Mouse (Mus musculus) heart, adult 2 months (tissue): ENCODE results near the gene C130026I21Rik. TPM values are rescaled to one million over a fixed set of nuclear protein-coding genes. Genes with fewer than 3 reads are reported as not detected.
"Not testable (repeated sequence)": the region's sequence is repeated elsewhere in the genome, so short reads cannot be mapped to it uniquely, and the experiment has no call there.

Experiments
- DNase-seq, 2 experiments: peaks; one replicate each; pipeline ENCODE4 v3.0.0; 2021
- H3K27ac ChIP-seq: fragments of 200-600 bp; 2 replicates; pipeline ENCODE4 v1.8.1; 2022
- H3K27me3 ChIP-seq: fragments of 200-500 bp; 2 replicates; pipeline ENCODE4 v1.6.1; 2012; ENCODE audit warnings: mild to moderate bottlenecking, low read length, inconsistent platforms, mixed read lengths; ENCODE audit not compliant: control insufficient read depth, insufficient read depth
- H3K36me3 ChIP-seq: fragments of 200-500 bp; 2 replicates; pipeline ENCODE4 v1.6.1; 2012; ENCODE audit warnings: low read length, inconsistent platforms; ENCODE audit not compliant: control insufficient read depth, insufficient read depth
- H3K4me1 ChIP-seq: fragments of 200-500 bp; 2 replicates; pipeline ENCODE4 v1.6.1; 2011; ENCODE audit warnings: low read length; ENCODE audit not compliant: control insufficient read depth, insufficient read depth
- H3K4me3 ChIP-seq: fragments of 200-600 bp; 2 replicates; pipeline ENCODE4 v1.8.1; 2022
- H3K79me2 ChIP-seq: fragments of 200-500 bp; replicated peaks from 2 replicates; pipeline ENCODE4 v1.6.1; 2012; ENCODE audit warnings: mild to moderate bottlenecking, inconsistent platforms, low read length, moderate library complexity, mixed read lengths; ENCODE audit not compliant: control insufficient read depth, insufficient read depth
- H3K9ac ChIP-seq: fragments of 200-500 bp; 2 replicates; pipeline ENCODE4 v1.6.1; 2012; ENCODE audit warnings: low read depth, mild to moderate bottlenecking, control low read depth, inconsistent platforms, low read length, mixed read lengths
- CTCF ChIP-seq: fragments of 200-600 bp; IDR thresholded peaks from 2 replicates; pipeline ENCODE4 v1.8.1; 2022; ENCODE audit warnings: antibody characterized with exemption, mild to moderate bottlenecking, moderate library complexity
- WGBS: fragments of 180-500 bp; shearing (Covaris S2); methylation state at CpG from one replicate; pipeline ENCODE4 v1.1.7; 2018; 5-methylcytosine and 5-hydroxymethylcytosine counted together
- intact Hi-C: fragments of 180-260 bp; cut with DNase I; formaldehyde crosslinking; loops from one replicate; pipeline ENCODE4 v1.15.1; 2025
- polyA plus RNA-seq: library from polyadenylated mRNA; depleted of rRNA; stranded (reverse); fragments of >200 nt; gene quantifications from 2 replicates; pipeline ENCODE4 v1.2.3, GENCODE M21; 2012
- total RNA-seq, 2 experiments: library from RNA; stranded (reverse); gene quantifications; 2 replicates each; pipeline ENCODE4 v1.2.3; 2021

Gene C130026I21Rik
- total and polyA plus RNA-seq, 3 experiments = 0.80 to 0.84 TPM; not detected in 1

DNA sequence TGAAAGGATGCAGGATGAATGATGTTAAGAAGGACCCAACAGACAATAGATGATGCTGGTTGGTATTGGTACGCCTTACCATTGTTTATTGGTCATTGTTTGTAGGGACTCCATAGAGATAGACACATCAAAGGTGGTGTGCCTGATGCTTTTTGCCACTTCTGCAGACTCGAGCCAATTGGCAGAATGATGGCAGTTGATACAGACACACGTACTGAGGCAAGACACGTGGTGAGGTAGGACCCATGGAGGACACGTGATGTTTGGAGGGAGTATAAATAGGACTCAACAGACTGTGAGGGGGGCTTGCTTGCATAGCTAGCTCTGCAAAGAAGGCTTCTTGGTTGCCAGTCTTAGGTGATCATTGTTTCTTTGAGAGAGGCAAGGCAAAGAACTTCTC is 115.2 kb downstream of the C130026I21Rik start:
- H3K9ac ChIP-seq, DNase-seq, H3K27me3 ChIP-seq, H3K4me3 ChIP-seq, H3K4me1 ChIP-seq, H3K27ac ChIP-seq, H3K79me2 ChIP-seq, intact Hi-C loops, H3K36me3 ChIP-seq: not testable (repeated sequence)
- 52% methylated on average over 4 of the region's 5 CpGs for WGBS

DNA sequence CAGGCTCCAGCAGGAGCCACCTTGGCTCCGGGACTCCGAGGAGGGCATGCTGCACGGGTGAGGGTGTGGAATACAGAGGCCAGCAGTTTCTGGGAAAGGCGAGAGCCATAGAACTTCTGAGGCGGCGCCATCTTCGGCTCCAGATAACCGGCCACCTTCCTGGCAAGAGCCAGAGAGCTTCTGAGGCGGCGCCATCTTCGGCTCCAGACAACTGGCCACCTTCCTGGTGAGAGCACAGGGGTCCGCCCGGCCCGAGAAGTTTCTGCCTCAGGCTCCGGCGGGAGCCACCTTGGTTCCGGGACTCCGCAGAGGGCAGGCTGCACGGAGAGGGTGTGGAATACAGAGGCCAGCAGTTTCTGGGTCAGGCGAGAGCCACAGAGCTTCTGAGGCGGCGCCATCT is 136.7 kb downstream of the C130026I21Rik start:
- H3K27me3 ChIP-seq, H3K9ac ChIP-seq, intact Hi-C loops, H3K4me1 ChIP-seq, DNase-seq, H3K4me3 ChIP-seq, H3K36me3 ChIP-seq, H3K79me2 ChIP-seq, H3K27ac ChIP-seq: not testable (repeated sequence)
- 87% methylated on average over 22 of the region's 22 CpGs for WGBS

DNA sequence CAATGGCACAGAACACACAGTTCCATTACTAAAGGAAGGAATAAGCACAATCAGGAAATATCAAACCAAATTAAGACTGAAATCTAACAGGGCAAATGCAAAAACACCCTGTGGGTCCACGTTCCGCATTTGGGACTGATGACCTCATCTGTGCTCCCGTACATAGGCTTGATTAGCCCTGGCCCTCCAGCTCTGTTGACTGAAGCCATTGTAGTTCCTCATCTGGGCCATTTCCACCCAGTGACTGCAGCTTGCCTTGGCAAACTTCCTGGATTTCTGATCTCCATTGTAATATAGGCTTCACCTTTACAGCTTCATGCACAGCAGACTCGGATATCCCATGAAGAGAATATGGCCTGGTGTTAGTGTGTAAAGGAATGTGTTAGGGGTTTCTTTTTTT is 148.5 kb downstream of the C130026I21Rik start:
- H3K4me1 ChIP-seq, intact Hi-C loops: not testable (repeated sequence)
- 75% methylated on average over 4 of the region's 4 CpGs for WGBS

DNA sequence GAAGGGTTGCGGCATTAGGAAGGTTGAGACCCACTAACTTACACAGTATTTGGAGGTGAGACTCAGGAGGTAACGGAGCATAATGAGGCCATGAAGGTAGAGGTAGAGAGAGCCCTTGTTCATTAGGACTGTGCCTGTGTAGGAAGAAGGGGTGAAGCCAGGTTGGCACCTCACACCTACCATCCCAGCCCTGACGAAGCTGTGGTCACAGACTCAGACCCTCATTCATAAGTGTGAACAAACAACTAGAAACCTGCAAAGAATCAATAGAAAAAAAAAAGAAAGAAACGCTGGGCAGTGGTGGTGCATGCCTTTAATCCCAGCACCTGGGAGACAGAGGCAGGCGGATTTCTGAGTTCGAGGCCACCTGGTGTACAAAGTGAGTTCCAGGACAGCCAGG is 152.0 kb downstream of the C130026I21Rik start:
- 70% methylated on average over 5 of the region's 6 CpGs for WGBS
- intact Hi-C loops = not testable (repeated sequence)

More for the DNA sequence above, 148.5 kb downstream of the C130026I21Rik start:
- not testable (repeated sequence) for H3K4me3 ChIP-seq, H3K27me3 ChIP-seq, H3K9ac ChIP-seq, H3K36me3 ChIP-seq, H3K27ac ChIP-seq, H3K79me2 ChIP-seq, DNase-seq

DNA sequence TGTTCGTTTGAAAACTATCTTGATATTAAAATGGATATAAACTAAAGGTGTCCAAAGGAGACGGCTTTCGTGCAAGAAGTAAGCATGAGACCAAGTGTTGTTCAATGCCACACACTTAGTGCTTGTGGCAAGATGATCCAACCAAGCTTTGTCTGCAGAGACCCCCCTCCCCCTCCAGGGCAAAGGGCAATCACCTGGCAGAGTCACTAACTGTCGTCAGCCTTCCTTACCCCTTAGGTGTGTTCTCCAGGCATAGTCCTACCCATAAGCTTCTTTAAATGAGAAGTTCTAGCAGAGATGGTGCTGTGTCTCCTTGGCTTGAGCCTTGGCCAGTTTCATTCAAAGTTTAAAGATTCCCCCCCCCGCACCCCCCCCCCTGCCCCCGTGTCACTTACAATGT is 152.8 kb downstream of the C130026I21Rik start:
- H3K4me1 ChIP-seq, H3K4me3 ChIP-seq, H3K27ac ChIP-seq, H3K36me3 ChIP-seq, H3K79me2 ChIP-seq, H3K27me3 ChIP-seq, H3K9ac ChIP-seq, DNase-seq, intact Hi-C loops: not testable (repeated sequence)
- 42% methylated on average over 4 of the region's 6 CpGs for WGBS

More for the DNA sequence above, 152.0 kb downstream of the C130026I21Rik start:
- not testable (repeated sequence) for H3K79me2 ChIP-seq, H3K9ac ChIP-seq, H3K27me3 ChIP-seq, H3K4me3 ChIP-seq, H3K36me3 ChIP-seq, DNase-seq, H3K27ac ChIP-seq, H3K4me1 ChIP-seq

DNA sequence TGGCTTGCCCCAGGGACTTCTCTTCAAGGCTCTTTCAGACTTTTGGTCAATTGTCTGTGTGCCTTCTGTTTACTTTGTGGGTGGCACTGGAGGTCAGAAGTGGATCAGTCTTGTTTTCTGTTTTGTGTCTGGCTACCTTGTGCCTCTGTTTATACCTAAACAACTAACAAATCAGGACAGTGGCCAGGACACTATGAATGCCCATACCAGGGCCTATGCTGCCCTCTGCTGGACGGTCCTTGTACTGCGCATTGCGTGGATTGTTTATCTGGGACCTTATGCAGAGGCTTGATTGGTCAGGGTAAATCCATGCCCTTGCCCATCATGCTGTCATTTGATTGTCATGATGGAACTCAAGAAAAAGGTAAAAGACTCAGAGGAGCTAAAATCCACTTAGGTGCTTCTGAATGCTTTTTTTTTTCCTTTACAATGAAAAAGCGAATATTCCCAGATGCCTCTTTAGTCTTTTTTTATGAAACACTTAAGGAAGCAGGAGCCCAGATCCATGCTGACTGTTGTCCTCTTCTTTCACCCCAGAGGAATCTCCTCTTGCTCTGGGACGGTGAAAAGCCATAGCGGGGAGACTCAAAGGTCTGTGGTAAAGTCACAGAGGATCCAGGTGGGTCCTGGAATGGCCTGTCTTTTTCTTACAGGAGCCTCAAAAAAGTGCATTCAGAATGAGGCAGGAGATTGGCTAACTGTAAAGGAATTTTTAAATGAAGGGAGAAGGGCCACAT is 155.5 kb downstream of the C130026I21Rik start:
- TF ChIP-seq CTCF = peak; percentile 57
- H3K9ac ChIP-seq, intact Hi-C loops, H3K27ac ChIP-seq, H3K36me3 ChIP-seq, H3K27me3 ChIP-seq, H3K79me2 ChIP-seq, H3K4me1 ChIP-seq, H3K4me3 ChIP-seq: not testable (repeated sequence)
- WGBS = 48% methylated on average over 6 of the region's 6 CpGs
- peak in 1 of 2 experiments; percentile 52 for DNase-seq

DNA sequence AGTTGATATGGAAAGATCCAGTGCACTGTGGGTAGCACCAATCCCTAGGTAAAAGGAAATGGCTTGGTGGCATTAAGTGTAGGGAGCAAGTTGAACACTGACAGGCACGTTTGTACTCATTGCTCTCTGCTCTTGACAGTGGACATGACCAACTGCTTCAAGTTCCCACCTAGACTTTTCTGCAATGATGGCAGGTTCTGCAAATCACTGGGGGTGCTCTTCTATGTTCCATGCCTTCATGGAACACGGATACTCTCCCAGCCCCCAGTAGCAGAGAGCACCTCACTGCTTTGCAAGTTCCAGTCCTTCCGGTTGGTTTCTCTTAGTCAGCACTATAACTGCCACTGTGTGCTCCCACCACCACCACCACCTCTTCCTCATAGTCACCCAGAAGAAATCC is 156.3 kb downstream of the C130026I21Rik start:
- H3K79me2 ChIP-seq, H3K4me3 ChIP-seq, H3K4me1 ChIP-seq, H3K36me3 ChIP-seq, intact Hi-C loops, H3K27ac ChIP-seq, H3K27me3 ChIP-seq, DNase-seq, H3K9ac ChIP-seq: not testable (repeated sequence)
- 72% methylated on average over 3 of the region's 3 CpGs for WGBS

DNA sequence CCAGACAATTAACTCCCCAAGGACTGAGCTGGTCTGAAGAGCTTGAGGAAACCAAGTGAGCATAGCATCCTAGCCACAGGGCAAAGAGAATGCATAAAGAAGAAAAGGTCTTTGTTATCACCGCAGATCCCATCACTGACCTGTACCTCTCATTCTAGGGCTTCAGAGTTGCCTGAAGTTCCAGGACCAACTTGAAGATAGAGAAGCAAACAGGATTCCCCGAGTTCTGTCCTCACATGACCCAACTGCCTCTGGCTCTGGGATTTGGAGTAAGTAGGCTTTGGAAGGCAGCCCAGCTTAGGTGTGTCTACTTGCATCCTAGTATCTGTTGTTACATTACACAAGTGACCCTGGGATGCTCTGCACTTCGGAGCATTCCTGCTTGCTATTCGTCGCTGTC is 157.5 kb downstream of the C130026I21Rik start:
- intact Hi-C loops, H3K79me2 ChIP-seq, H3K27ac ChIP-seq, H3K27me3 ChIP-seq, DNase-seq, H3K9ac ChIP-seq, H3K36me3 ChIP-seq, H3K4me1 ChIP-seq, H3K4me3 ChIP-seq: not testable (repeated sequence)
- WGBS = 61% methylated on average over 2 of the region's 5 CpGs

DNA sequence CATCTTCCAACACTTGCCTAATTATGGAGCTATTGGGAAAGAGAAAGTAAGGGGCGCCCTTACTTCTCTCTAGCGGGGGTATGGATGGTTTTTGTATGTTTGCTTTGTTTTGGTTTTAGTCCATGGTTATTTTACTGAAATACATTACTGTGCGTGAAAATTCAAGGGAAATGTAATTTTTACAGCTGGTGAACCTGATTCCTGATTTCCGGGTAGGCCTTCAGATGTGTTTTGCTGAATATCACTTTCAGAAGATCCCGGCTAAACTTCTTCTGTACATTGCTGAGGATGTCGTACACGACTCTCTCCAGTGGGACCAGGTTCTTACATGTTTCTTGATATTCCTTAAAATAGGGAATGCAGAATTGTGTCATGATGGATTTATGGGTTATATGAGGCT is 158.1 kb downstream of the C130026I21Rik start:
- H3K9ac ChIP-seq, H3K27me3 ChIP-seq, H3K79me2 ChIP-seq, DNase-seq, H3K27ac ChIP-seq, intact Hi-C loops, H3K4me1 ChIP-seq, H3K4me3 ChIP-seq, H3K36me3 ChIP-seq: not testable (repeated sequence)
- WGBS = 79% methylated on average over 7 of the region's 7 CpGs

DNA sequence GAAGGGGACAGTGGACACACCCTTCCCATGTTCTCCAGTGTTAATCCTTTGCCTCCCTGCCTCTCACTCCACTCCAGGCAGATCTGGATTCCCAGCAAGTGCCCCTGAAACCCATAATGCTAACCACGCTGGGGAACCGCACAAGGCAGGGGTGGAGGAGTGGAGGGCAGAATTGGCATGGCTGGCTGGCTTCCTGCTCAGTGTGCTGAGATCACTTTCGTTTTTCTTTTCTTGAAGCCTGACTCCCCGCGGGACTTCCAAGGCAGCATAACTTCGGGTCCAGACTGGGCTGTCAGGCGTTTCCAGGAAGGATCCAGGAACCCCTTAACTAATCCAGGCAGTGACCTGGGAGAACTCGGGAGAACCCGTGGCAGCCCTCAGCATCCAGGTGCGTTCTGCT is 158.8 kb downstream of the C130026I21Rik start:
- DNase-seq = peak in 1 of 2 experiments; percentile 42
- H3K36me3 ChIP-seq, H3K27me3 ChIP-seq, H3K79me2 ChIP-seq, H3K9ac ChIP-seq, H3K27ac ChIP-seq, H3K4me3 ChIP-seq, intact Hi-C loops, H3K4me1 ChIP-seq: not testable (repeated sequence)
- WGBS = 58% methylated on average over 10 of the region's 10 CpGs
